Mouse (Mus musculus): Measurements from ENCODE around the gene Kazn.
A peak's percentile ranks its signal among the peaks of the same experiment; 100 is the strongest.

The Kazn gene

GRCm38 (mm10) chr4:142239240-142240126 lies at the start of gene Kazn:
Gene Kazn (minus strand): TSS chr4:142239401.
- Histone ChIP-seq H3K36me3 (ENCODE audit: insufficient read depth, low read length) (peaks cover 17% of the 10 kb centered on the region), H3K9me3 (ENCODE audit: low read length) (no peaks in the 10 kb centered on the region), H3K27me3 (ENCODE audit: insufficient read depth, low read length) (peaks cover 12% of the 10 kb centered on the region), H3K4me3 (replicated peaks; ENCODE audit: low read length) (peak within 1 kb of the TSS; percentile 94), H3K4me1 (replicated peaks; ENCODE audit: low read depth, low read length) (peaks cover 86% of the 10 kb centered on the region)
- TF ChIP-seq NANOG (IDR thresholded peaks at IDR 0.05; ENCODE audit: borderline replicate concordance, low read length) (no peak), CTCF (conservative IDR thresholded peaks at IDR 0.05; ENCODE audit: low read length) (no peak), POU5F1 (IDR thresholded peaks at IDR 0.05; ENCODE audit: borderline replicate concordance, low read length) (no peak)

GRCm38 (mm10) chr4:142285471-142285870 lies 46.3 kb upstream of the Kazn start:
- H3K4me3 ChIP-seq (replicated peaks; ENCODE audit: low read length), result no peak overlapping the region
- H3K9me3 ChIP-seq (ENCODE audit: low read length), result peaks cover 10% of the 10 kb centered on the region
- H3K27me3 ChIP-seq (ENCODE audit: insufficient read depth, low read length), result peaks cover 7% of the 10 kb centered on the region; the same call in 1 of the 2 replicates
- H3K36me3 ChIP-seq (ENCODE audit: insufficient read depth, low read length), result no peaks in the 10 kb centered on the region
- TF ChIP-seq NANOG (IDR thresholded peaks at IDR 0.05; ENCODE audit: borderline replicate concordance, low read length), result no peak
- TF ChIP-seq POU5F1 (IDR thresholded peaks at IDR 0.05; ENCODE audit: borderline replicate concordance, low read length), result no peak
- TF ChIP-seq CTCF (conservative IDR thresholded peaks at IDR 0.05; ENCODE audit: low read length), result no peak
- no peaks in the 10 kb centered on the region for H3K4me1 ChIP-seq (replicated peaks; ENCODE audit: low read depth, low read length)

GRCm38 (mm10) chr4:142283867-142284266 lies 44.7 kb upstream of the Kazn start:
- no peak for TF ChIP-seq NANOG (IDR thresholded peaks at IDR 0.05; ENCODE audit: borderline replicate concordance, low read length)
- no peak for TF ChIP-seq CTCF (conservative IDR thresholded peaks at IDR 0.05; ENCODE audit: low read length)
- H3K27me3 ChIP-seq (ENCODE audit: insufficient read depth, low read length), result peaks cover 18% of the 10 kb centered on the region

GRCm38 (mm10) chr4:142278197-142278575 lies 39.0 kb upstream of the Kazn start:
- Histone ChIP-seq H3K27me3 (ENCODE audit: insufficient read depth, low read length) (peaks cover 32% of the 10 kb centered on the region), H3K9me3 (ENCODE audit: low read length) (peaks cover 4% of the 10 kb centered on the region; the same call in 1 of the 2 replicates), H3K4me1 (replicated peaks; ENCODE audit: low read depth, low read length) (peaks cover 24% of the 10 kb centered on the region), H3K36me3 (ENCODE audit: insufficient read depth, low read length) (no peaks in the 10 kb centered on the region), H3K4me3 (replicated peaks; ENCODE audit: low read length) (no peak overlapping the region)
- no peak for TF ChIP-seq NANOG (IDR thresholded peaks at IDR 0.05; ENCODE audit: borderline replicate concordance, low read length)
- TF ChIP-seq POU5F1 (IDR thresholded peaks at IDR 0.05; ENCODE audit: borderline replicate concordance, low read length), result no peak
- TF ChIP-seq CTCF (conservative IDR thresholded peaks at IDR 0.05; ENCODE audit: low read length), result no peak

More at GRCm38 (mm10) chr4:142283867-142284266, 44.7 kb upstream of the Kazn start:
- peaks cover 10% of the 10 kb centered on the region for H3K9me3 ChIP-seq (ENCODE audit: low read length)
- H3K36me3 ChIP-seq (ENCODE audit: insufficient read depth, low read length), result no peaks in the 10 kb centered on the region
- H3K4me1 ChIP-seq (replicated peaks; ENCODE audit: low read depth, low read length), result no peaks in the 10 kb centered on the region
- no peak overlapping the region for H3K4me3 ChIP-seq (replicated peaks; ENCODE audit: low read length)

GRCm38 (mm10) chr4:142277481-142278196 lies 38.4 kb upstream of the Kazn start:
- Histone ChIP-seq H3K4me3 (replicated peaks; ENCODE audit: low read length) (no peak overlapping the region), H3K36me3 (ENCODE audit: insufficient read depth, low read length) (no peaks in the 10 kb centered on the region), H3K27me3 (ENCODE audit: insufficient read depth, low read length) (peaks cover 33% of the 10 kb centered on the region), H3K4me1 (replicated peaks; ENCODE audit: low read depth, low read length) (peaks cover 24% of the 10 kb centered on the region), H3K9me3 (ENCODE audit: low read length) (peaks cover 5% of the 10 kb centered on the region; the same call in 1 of the 2 replicates)
- TF ChIP-seq CTCF (conservative IDR thresholded peaks at IDR 0.05; ENCODE audit: low read length) (no peak), POU5F1 (IDR thresholded peaks at IDR 0.05; ENCODE audit: borderline replicate concordance, low read length) (no peak), NANOG (IDR thresholded peaks at IDR 0.05; ENCODE audit: borderline replicate concordance, low read length) (no peak)

GRCm38 (mm10) chr4:142275242-142275641 lies 36.0 kb upstream of the Kazn start:
- Histone ChIP-seq H3K9me3 (ENCODE audit: low read length) (peaks cover 5% of the 10 kb centered on the region; the same call in 1 of the 2 replicates), H3K27me3 (ENCODE audit: insufficient read depth, low read length) (peaks cover 34% of the 10 kb centered on the region), H3K4me1 (replicated peaks; ENCODE audit: low read depth, low read length) (peaks cover 24% of the 10 kb centered on the region), H3K36me3 (ENCODE audit: insufficient read depth, low read length) (no peaks in the 10 kb centered on the region), H3K4me3 (replicated peaks; ENCODE audit: low read length) (0 out of 2 replicates have a peak overlapping the region, but pooled peaks have one; percentile 20)
- TF ChIP-seq POU5F1 (IDR thresholded peaks at IDR 0.05; ENCODE audit: borderline replicate concordance, low read length) (no peak), CTCF (conservative IDR thresholded peaks at IDR 0.05; ENCODE audit: low read length) (peak; percentile 74)

GRCm38 (mm10) chr4:142274441-142275234 lies 35.4 kb upstream of the Kazn start:
- Histone ChIP-seq H3K9me3 (ENCODE audit: low read length) (peaks cover 5% of the 10 kb centered on the region), H3K4me3 (replicated peaks; ENCODE audit: low read length) (peak overlapping the region; percentile 20; the same call in 1 of the 2 replicates), H3K4me1 (replicated peaks; ENCODE audit: low read depth, low read length) (peaks cover 24% of the 10 kb centered on the region), H3K27me3 (ENCODE audit: insufficient read depth, low read length) (peaks cover 31% of the 10 kb centered on the region), H3K36me3 (ENCODE audit: insufficient read depth, low read length) (no peaks in the 10 kb centered on the region)
- no peak for TF ChIP-seq CTCF (conservative IDR thresholded peaks at IDR 0.05; ENCODE audit: low read length)
- no peak for TF ChIP-seq POU5F1 (IDR thresholded peaks at IDR 0.05; ENCODE audit: borderline replicate concordance, low read length)
- no peak for TF ChIP-seq NANOG (IDR thresholded peaks at IDR 0.05; ENCODE audit: borderline replicate concordance, low read length)

- Histone ChIP-seq H3K36me3 (ENCODE audit: insufficient read depth, low read length) (no peaks in the 10 kb centered on the region), H3K9me3 (ENCODE audit: low read length) (peaks cover 21% of the 10 kb centered on the region), H3K27me3 (ENCODE audit: insufficient read depth, low read length) (peaks cover 30% of the 10 kb centered on the region), H3K4me1 (replicated peaks; ENCODE audit: low read depth, low read length) (peaks cover 26% of the 10 kb centered on the region), H3K4me3 (replicated peaks; ENCODE audit: low read length) (no peak overlapping the region)
- no peak for TF ChIP-seq CTCF (conservative IDR thresholded peaks at IDR 0.05; ENCODE audit: low read length)
- TF ChIP-seq NANOG (IDR thresholded peaks at IDR 0.05; ENCODE audit: borderline replicate concordance, low read length), result no peak
- no peak for TF ChIP-seq POU5F1 (IDR thresholded peaks at IDR 0.05; ENCODE audit: borderline replicate concordance, low read length)
These were observed 32.3 kb upstream of the Kazn start for GRCm38 (mm10) chr4:142271506-142271905.

All from E14TG2a.4 (cell line).